Mouse (Mus musculus) ES-E14 (cell line): ENCODE measurements at regions not wholly inside any gene's neighbourhood (a gene's known extent, or its start where the extent isn't known, plus 50 kb on each side); places are given as distances from the start of the nearest gene placed in this dataset.

Experiments
- CHD2 ChIP-seq: IDR thresholded peaks from 2 replicates; pipeline ENCODE4 v1.6.1; 2014; ENCODE audit warnings: mild to moderate bottlenecking, low read depth, low read length, inconsistent platforms
- HCFC1 ChIP-seq: IDR thresholded peaks from 2 replicates; pipeline ENCODE4 v1.6.1; 2012; ENCODE audit warnings: low read length, inconsistent platforms, borderline replicate concordance; ENCODE audit not compliant: insufficient read depth
- MAFK ChIP-seq: IDR thresholded peaks from 2 replicates; pipeline ENCODE4 v1.6.1; 2014; ENCODE audit warnings: mild to moderate bottlenecking, low read depth, low read length, inconsistent platforms; ENCODE audit not compliant: insufficient read depth
- ZC3H11A ChIP-seq: IDR thresholded peaks from 2 replicates; pipeline ENCODE4 v1.6.1; 2012; ENCODE audit warnings: low read depth, mild to moderate bottlenecking, inconsistent platforms, low read length, borderline replicate concordance
- ZNF384 ChIP-seq: IDR thresholded peaks from 2 replicates; pipeline ENCODE4 v1.6.1; 2012; ENCODE audit warnings: low read depth, low read length, inconsistent platforms

DNA sequence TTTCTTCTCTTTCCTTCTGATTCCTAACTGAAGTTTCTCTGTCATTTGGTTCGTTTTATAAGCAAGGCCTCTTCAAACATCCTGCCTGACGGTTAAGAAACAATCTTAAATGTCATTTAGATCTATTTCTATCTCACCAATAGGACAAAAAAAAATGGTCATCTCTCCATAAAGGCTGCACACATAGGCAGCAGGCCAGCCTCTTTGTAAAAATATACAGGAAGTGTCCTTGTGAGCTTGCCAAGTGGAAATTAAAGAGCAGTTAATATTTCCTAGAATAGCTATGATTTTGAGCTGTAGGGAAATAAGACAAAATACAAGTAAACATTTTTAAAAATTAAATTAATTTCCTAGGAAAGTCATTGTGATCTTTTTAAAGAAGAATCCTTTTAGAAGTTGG, 70.6 kb upstream of the Apob start:
- TF ChIP-seq CHD2 (no peak), HCFC1 (no peak), ZC3H11A (no peak), ZNF384 (no peak), MAFK (no peak)
